Mouse (Mus musculus) thymus, adult 2 months (tissue): ENCODE measurements around the gene Lpin2.

Source experiments
- CTCF ChIP-seq: fragments of 200-500 bp; IDR thresholded peaks from 2 replicates; pipeline ENCODE4 v1.5.1; 2012; ENCODE audit warnings: mild to moderate bottlenecking, control low read depth, low read length, moderate library complexity, borderline replicate concordance; ENCODE audit not compliant: control insufficient read depth, poor library complexity, insufficient read depth; ENCODE audit errors: extremely low read depth
- POLR2A ChIP-seq: fragments of 200-500 bp; IDR thresholded peaks from 2 replicates; pipeline ENCODE4 v1.6.1; 2012; ENCODE audit warnings: mild to moderate bottlenecking, low read length, control low read depth, moderate library complexity; ENCODE audit not compliant: control insufficient read depth, poor library complexity, insufficient read depth; ENCODE audit errors: extremely low read depth

- peak; percentile 43; the same call in 1 of the 2 replicates for TF ChIP-seq POLR2A
- TF ChIP-seq CTCF, result no peak
Measured at GRCm38 (mm10) chr17:71182871-71183656, 704 bp downstream of the Lpin2 start.
